Mouse (Mus musculus): Measurements from ENCODE around the gene Fancc.
A peak's percentile ranks its signal among the peaks of the same experiment; 100 is the strongest.
"Not testable (repeated sequence)": the region's sequence is repeated elsewhere in the genome, so short reads cannot be mapped to it uniquely, and the experiment has no call there.

Gene Fancc

DNA sequence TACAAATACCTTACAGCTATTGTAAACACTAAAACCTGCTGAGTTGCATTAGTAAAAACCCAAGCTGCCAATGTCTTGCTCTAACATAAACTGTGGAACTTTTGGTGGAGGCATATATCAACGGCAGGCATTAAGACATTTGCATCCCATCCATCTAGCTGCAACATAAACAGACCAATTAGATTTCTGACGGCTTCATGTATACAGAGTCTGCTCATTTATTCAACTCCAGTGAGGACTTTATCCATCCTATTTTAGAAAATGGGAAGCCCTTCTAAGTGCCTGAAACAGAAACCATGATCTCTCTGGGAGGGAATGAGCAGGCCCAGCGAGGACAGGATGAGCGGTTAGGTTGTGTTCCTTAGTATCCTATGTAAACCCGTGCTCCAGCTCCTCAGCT is 18.5 kb upstream of the Fancc start:
- no peak for DNase-seq (ENCODE audit: low read depth in 2 of 2, low spot score in 2 of 2)

DNA sequence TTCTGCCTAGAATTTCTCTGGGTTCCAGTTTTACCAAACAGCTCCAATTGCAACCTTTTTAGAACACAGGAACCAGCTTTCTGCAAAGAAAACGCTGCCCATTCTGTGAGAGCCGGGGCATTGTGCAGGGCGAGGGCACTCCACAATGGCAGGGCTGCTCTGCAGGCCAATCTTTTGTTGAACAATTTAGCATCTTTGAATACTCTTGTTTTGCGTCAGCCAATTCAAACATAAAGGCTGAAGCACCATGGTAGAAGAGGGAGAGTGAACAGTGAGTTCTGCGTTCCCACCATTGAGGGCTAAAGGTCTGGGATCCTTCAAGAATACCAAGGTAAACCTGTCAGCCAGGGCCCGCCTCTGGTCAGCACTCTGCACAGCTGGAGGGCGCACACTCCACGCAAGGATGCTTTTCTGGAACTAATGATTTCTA is 17.9 kb upstream of the Fancc start:
- DNase-seq (ENCODE audit: low read depth in 2 of 2, low spot score in 2 of 2), result no peak

DNA sequence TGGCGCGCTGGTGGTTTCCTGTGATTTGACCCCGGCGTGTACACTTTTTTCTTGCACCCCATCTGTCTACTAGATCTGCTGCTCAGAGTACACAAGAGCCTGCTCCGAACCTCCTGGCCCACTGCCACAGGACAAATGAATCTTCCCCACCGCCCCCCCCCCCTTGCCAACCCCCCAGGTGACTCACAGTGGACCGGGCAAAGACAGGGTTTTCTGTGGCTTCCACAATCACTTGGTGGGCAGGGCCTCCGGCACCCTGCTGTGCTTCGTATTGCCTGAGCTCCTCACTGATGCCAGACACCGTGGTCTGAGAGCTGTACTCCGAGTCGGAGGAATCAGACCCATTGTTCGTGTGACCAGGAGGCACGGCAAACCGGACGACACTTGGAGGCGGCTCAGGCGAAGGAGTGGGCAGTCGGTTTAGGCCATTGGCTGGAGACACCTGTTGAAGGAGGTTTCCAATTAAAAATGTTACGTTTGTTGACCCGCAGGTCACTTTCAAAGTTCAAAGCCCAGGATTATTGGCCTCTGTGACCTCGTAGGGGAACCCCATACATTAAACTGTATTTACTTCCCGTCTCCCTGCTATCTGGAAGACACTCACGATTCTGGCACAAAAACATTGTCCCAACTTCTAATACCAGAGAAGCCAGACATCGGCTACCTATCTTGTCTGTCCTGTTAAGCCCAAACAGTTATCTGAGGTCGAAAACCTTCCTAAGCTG is 16.5 kb upstream of the Fancc start:
- DNase-seq (ENCODE audit: low read depth in 2 of 2, low spot score in 2 of 2), result no peak

DNA sequence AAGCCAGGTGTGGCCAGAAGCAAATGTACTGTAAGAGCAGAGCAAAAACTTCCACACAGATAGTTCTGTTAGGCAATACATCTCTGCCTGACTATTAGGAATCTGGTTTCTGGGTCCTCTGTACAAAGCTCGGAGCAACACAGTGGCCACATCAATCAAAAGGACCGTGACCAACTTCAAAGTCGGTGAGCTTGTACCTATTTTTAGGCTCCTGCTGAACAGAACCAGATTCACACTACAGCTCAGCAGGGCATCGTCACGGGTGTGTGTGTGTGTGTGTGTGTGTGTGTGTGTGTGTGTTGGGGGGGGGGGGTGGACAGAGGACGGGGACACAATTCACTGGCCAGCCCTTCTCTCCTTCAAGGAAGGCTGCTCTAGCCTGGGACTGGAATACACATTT is 15.3 kb upstream of the Fancc start:
- DNase-seq (ENCODE audit: low read depth in 2 of 2, low spot score in 2 of 2), result no peak

DNA sequence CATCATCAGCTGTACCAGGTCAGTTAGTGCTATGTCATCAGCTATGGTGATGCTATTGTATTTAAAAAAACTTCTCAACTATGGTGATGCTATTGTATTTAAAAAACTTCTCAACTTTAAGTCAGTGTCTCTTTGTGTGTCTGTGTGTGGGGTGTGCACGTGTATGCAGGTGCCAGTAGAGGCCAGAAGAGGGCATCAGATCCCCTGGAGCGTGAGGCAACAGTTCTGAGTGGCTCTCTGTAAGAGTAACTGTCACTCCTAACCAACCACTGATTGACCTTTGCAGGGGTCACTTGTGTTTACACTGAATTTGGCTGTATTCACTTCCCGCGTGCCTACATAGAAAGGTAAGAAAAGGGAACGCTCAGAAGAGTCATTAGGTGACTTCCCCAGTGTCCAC is 10.7 kb upstream of the Fancc start:
- no peak for DNase-seq (ENCODE audit: low read depth in 2 of 2, low spot score in 2 of 2)

DNA sequence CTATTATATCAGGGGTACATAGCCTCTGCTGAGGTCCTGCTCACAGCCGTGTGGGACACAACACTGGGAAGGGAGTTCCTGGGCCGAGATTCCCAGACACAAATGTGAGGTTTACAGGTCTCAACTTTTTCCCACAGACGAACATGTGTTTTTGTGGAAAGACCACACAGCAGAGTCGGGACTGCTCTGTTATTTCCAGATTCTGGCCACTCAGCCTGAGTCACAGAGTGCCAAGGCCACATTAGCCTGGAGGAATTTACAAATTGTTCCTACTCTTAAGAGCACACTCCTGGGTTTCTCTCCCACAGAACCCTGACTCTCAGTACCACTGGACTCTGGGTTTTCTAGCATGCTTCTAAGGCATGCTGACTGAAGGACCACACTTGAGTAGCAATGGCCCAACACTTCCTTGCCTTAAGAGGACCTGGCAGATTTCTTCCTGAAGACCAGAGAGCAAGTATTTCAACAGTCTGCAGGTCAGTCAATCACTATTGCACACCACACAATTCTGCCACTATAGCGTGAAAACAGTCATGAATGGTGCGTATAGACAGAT is 10.0 kb upstream of the Fancc start:
- DNase-seq (ENCODE audit: low read depth in 2 of 2, low spot score in 2 of 2), result no peak

DNA sequence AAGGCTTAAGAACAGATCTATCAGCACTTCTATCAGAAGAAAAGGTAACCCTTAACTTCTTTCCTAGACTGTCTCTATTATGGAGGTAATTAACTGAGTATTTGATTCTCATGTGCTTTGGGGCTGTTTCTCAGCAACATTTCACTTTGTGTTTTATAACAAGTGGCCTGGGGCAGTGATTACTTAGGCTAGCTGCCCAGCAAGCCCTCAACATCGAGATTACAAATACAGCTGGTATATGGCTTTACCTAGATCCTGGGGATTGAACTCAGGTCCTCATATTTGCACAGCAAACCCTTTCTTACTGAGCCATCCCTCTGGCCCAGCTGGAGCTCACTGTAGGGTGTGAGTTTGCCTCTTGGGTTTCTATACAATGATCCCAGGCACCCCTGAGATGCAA is 9.3 kb upstream of the Fancc start:
- DNase-seq (ENCODE audit: low read depth in 2 of 2, low spot score in 2 of 2), result no peak

DNA sequence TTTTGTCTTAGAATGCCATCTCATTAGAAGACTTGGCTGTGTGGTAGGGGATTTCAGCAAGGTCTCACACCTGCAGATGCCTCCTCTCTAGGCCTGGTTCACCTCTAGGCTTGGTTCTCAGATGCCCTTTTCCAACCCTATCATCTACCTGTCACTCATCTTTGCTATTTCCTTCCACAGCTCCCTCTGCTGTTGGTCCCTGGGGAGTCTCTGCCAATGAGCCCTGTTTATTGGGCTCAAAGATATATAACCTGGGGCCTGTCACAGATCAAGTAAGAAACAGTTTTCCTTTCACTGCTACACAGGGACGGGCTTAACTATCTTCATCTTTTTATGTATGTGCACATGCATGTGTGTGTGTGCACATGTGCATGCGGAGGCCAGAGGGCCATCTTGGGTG is 5.3 kb upstream of the Fancc start:
- DNase-seq (ENCODE audit: low read depth in 2 of 2, low spot score in 2 of 2), result no peak

DNA sequence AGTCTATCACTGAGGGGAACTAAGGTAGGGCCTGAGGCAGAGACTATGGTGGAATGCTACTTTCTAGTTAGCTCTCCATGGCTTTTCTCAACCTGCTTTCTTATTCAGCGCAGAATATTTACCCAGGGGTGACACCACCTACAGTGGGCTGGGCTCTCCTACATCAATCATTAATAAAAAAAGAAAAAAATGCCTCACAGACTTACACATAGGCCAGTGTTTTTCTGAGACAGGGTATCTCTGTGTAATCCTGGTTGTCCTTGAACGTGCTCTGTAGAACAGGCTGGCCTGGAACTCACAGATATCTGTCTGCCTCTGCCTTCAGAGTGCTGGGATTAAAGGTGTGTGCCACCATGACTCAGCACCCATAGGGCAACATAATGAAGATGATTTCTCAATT is 2.4 kb upstream of the Fancc start:
- no peak for DNase-seq (ENCODE audit: low read depth in 2 of 2, low spot score in 2 of 2)

DNA sequence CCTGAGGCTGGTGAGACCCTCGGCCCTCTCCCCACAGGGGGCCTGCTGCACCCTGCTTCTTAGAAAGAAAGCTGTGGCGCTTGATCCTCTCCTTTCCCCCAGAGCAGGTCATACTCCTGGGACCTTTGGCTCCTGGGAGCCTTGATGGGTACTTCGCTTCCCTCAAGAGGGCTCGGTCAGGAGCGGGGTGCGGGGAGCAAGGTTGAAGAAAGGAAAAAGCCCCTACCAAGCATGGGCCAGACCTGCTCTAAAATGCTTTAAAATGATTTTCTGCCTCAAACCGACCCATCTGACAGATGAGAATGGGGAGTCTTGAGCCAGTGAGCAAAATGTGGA is 9.4 kb downstream of the Fancc start:
- DNase-seq (ENCODE audit: low read depth in 2 of 2, low spot score in 2 of 2), result no peak

DNA sequence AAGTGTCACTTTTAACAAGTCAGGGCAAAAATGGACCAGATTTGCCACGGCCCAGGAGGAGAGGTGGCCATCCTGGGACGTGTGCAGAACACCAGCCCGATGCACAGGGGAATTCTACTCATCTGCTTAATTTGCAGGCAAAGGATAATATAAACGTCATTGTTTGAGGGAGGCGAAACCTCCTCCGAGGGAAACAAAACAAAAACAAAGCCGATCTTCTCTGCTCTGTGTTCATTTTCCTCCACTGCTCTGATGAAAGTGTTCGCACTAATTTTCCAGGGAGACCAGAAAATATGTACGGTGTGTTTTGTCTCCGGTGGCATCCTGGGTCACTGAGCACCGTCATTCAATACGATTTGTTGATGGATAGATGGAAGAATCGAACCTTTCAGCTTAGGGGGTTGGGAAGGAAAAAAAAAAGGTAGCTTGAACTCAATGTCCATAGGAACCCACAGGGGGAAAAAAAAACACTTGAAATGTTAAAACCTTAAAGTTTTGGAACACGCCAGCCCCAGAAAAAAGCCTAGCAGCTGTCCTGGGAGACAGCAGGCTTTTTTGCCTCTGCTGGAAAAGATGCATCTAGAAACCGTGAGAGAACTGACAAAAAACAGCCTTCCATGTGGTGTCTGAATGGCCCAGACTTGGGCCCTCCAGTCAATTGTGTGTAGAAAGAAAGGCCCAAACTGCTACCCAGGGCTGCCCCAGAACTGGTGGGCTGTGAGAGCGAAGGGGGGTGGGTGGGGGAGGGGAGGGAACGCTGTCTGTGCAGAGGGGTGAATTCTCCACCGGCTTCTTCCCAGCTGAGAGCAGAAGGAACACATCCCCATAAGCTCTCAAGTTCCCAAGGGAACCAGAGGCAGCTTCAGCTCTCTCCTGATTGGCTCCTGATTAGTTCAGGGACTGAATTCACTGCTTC is 10.0 kb downstream of the Fancc start:
- no peak for DNase-seq (ENCODE audit: low read depth in 2 of 2, low spot score in 2 of 2)

DNA sequence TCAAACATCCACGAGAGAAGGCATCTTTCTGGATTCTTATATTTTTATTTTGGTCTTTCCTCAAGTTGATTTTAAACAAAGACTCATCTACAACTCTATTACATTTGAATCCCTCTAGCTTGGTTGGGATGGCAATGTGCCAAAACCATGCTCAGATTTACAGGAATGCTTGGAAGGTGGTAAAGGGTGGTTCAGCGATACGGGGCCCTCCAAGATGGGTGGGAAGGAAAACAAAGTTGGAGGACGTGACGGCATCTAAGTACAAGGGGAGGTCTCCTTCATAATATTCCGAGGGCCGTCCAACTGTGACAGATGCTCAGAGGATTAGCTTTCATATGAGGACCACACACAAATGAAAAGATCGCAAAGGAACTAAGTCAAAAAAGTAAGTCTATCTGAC is 21.7 kb downstream of the Fancc start:
- no peak for DNase-seq (ENCODE audit: low read depth in 2 of 2, low spot score in 2 of 2)

DNA sequence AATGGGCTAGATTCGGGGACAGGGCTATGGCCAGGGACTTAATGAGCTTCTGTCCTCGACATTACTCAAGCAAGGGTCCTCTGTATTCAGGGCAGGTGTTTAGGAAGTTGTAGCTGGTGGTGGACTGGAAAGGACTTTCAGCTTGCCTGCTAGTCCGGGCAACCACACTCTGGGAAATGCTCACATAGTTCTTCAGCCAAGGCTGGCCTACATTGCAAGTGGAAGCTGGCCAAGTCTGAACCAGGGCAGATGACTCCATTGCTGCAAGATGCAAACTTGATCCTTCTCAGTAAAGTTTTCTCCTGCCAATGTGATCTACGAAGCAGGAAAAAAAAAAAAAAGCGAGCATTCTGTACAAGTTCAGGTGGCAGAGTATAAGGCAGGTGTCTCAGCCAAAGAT is 44.2 kb downstream of the Fancc start:
- DNase-seq (ENCODE audit: low read depth in 2 of 2, low spot score in 2 of 2), result no peak

DNA sequence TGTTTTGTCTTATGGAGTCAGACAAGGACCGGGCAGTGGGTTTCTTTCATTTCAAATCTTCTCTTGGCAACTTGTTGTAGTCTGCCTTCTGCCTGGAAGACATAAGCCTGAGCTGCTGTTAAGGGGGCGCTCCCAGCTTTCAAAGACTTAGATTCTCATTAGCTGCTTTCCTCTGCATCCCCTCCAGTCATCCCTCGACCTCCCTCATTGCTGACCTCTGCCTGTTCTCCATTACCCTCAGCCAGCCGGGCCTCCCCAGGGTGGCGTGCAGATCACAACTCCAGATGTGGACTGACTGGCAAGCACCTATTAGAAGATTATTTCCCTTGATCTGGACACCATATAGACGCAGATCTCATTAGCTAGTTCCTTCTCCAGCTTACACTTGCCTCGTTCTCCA is 45.9 kb downstream of the Fancc start:
- DNase-seq (ENCODE audit: low read depth in 2 of 2, low spot score in 2 of 2), result no peak

DNA sequence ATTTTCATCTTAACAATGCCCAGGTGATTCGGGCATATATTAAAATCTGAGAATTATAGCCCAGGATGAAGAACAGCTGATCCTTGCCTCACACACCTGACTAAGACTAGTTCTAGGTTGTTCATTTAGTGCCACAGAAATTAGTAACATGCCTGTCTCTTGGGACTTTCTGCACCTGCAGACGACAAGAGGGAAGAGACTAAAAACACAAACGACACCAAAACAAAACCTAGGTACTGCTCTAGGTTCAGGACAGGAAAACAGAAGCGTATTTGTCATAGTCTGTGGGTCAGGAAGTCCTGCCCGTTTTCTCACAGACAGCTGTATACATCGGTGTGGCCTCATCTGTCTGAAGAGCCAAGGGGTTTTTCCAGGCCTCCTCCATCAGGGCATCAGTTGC is 51.7 kb downstream of the Fancc start:
- no peak for DNase-seq (ENCODE audit: low read depth in 2 of 2, low spot score in 2 of 2)

DNA sequence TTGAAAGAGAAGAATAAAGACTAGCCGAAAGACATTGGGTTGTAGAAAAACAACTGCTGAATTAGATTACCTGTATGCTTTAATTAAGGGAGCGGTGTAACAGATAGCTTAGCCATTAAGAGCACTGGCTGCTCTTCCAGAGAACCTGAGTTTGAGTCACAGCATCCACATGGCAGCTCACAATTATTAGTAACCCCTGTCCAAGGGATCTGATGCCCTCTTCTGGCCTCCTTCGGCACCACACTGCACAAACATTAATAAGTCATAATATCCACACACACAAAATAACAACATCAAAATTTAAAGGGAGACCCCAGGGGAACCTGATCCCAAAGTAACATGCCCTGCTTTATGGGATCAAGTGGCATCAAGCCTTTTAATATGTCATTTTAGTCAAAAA is 64.3 kb downstream of the Fancc start:
- no peak for DNase-seq (ENCODE audit: low read depth in 2 of 2, low spot score in 2 of 2)

DNA sequence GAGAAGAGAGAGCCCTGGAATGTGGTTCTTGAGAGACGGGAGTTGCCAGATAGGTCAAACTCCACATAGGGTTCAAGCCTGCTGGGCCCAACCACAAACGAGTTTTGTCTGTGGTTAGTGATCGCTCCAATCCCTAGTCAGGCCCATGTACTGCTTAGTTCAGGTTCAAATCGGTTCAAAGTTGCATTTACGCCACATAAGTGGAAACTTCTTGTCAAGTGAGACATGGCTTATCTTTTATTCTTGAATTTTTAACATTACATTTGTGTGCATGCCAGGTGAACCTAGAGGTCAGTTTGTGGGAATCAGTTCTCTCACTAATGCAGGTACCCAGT is 65.3 kb downstream of the Fancc start:
- DNase-seq (ENCODE audit: low read depth in 2 of 2, low spot score in 2 of 2), result no peak

DNA sequence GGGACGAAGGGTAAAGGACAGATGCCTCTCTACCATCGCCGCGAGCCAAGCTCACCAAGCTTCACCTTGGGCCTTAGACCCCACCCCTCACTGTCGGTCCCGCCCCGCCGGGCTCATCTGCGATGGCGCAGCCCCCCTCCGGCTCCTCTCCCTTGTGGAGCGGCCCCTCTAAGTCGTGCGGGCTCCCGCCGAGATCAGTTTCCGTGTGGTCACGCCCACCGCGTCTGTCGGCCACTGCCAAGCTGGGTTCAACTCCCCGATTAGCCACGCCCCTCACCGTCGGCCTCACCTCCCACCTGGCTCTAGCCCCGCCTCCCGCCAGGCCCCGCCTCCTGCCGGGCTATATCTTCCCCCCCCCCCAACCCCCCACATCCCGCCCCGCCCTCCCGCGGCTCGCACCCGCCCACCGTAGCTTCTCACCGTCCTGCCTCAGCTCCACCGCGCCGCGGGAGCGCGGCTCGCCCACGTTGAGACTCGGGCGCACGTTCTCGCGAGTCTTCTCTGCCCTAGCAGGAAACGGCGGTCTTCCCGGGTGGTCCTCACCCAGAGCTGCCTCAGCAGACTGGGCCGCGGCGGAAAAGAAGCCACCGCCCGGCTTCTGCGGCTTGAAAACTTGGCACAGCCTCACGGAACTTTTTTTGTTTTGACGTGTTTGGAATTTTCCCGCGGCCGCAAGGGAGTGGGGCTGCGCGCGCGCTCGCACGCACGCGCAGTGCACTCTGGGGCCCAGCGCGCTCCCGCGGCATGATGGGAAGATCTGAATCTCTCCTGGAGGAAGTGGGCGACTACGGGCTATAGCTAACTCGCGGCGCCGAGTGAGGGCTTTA is 65.8 kb downstream of the Fancc start:
- DNase-seq (ENCODE audit: low read depth in 2 of 2, low spot score in 2 of 2), result peak; percentile 94 to 95

DNA sequence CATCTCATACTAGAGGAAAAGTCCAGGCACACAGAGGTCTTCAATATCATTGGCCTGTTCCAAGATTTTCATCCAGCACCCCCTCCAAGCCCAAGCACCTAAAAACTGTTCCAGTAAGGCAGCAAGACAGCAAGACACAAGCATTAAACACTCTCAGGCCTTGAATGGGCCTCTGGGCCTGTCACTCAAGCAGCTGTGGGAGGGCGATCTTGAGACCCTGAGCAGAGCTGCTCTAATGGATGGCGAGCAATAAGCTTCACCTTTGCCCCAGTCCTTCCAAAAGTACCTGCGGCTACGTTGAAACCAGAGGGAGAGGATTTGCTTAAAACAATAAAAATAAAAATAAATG is 66.4 kb downstream of the Fancc start:
- no peak for DNase-seq (ENCODE audit: low read depth in 2 of 2, low spot score in 2 of 2)

DNA sequence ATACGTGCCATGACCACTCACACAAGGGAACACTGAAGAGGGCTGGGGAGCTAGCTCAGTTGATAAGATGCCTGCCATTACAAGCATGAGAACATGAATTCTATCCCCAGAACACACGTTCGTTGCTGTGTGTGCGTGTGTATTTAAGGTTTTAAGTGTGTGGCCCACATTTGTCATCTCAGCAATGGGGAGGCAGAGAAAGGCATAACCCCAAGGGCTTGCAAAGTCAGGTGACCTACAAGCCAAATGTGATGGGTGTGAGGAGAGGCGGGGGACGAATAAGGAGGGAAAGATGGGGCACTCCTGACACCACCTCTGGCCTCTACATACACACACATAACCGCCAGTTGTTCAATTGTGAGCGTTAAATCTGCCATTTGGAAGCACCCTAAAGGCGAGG is 66.9 kb downstream of the Fancc start:
- DNase-seq (ENCODE audit: low read depth in 2 of 2, low spot score in 2 of 2), result no peak

DNA sequence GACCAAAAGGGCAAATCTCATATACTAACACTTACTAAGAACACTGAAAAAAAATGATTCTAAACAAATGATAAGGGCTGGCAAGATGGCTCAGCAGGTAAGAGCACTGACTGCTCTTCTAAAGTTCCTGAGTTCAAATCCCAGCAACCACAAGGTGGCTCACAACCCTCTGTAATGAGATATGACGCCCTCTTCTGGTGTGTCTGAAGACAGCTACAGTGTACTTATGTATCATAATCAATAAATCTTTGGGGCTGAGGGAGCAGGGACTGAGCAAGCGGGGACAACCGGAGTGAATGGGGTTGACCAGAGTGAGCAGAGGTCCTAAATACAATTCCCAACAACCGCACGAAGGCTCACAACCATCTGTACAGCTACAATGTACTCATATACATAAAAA is 68.9 kb downstream of the Fancc start:
- not testable (repeated sequence) for DNase-seq (ENCODE audit: low read depth in 2 of 2, low spot score in 2 of 2)

DNA sequence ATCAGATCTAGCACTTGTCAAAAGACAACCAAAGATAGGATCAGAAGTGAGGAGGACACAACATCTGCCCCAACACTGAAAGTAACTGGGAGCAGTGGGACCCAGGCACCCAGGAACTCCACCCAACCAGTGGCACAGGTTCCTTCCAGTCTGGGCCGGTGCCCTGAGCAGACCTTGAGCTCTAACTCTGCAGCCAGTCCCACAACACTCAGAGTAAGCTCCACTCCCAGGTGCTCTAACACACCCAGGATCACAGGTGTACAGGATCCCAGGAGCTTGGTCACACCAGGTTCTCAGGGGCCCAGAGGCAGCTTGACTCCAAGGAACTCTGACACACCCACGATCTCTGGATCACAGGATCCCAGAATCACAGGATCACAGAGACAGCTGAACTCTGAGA is 74.0 kb downstream of the Fancc start:
- no peak for DNase-seq (ENCODE audit: low read depth in 2 of 2, low spot score in 2 of 2)

Data from CD8-positive naive resting alpha-beta T cell, adult 2 months (primary cell).